Mouse (Mus musculus) kidney, adult 11 months (tissue): ENCODE measurements around the gene Skap1.
"Not testable (repeated sequence)": the region's sequence is repeated elsewhere in the genome, so short reads cannot be mapped to it uniquely, and the experiment has no call there.

Source experiments
- DNase-seq: peaks from one replicate; pipeline ENCODE4 v3.0.0; 2022

The Skap1 gene

GRCm38 (mm10) chr11:96703813-96704212, 239.4 kb downstream of the Skap1 start:
- DNase-seq: no peak

GRCm38 (mm10) chr11:96711268-96711667, 246.9 kb downstream of the Skap1 start:
- peak; percentile 15 for DNase-seq

GRCm38 (mm10) chr11:96711670-96712069, 247.3 kb downstream of the Skap1 start:
- no peak for DNase-seq

GRCm38 (mm10) chr11:96713210-96714005, 249.0 kb downstream of the Skap1 start:
- DNase-seq: no peak

GRCm38 (mm10) chr11:96714011-96714410, 249.6 kb downstream of the Skap1 start:
- no peak for DNase-seq

GRCm38 (mm10) chr11:96715168-96715567, 250.8 kb downstream of the Skap1 start:
- not testable (repeated sequence) for DNase-seq

- DNase-seq: no peak
Observed at GRCm38 (mm10) chr11:96718609-96719008, 254.2 kb downstream of the Skap1 start.

- no peak for DNase-seq
Observed at GRCm38 (mm10) chr11:96725833-96726232, 261.4 kb downstream of the Skap1 start.

- DNase-seq: no peak
Observed at GRCm38 (mm10) chr11:96728577-96728976, 264.2 kb downstream of the Skap1 start.

GRCm38 (mm10) chr11:96729462-96729861, 265.1 kb downstream of the Skap1 start:
- no peak for DNase-seq

- no peak for DNase-seq
Observed at GRCm38 (mm10) chr11:96730327-96730726, 265.9 kb downstream of the Skap1 start.

- peak; percentile 39 for DNase-seq
Observed at GRCm38 (mm10) chr11:96732657-96733056, 268.3 kb downstream of the Skap1 start.

- peak; percentile 43 for DNase-seq
Observed at GRCm38 (mm10) chr11:96735908-96736307, 271.5 kb downstream of the Skap1 start.

- DNase-seq: no peak
Observed at GRCm38 (mm10) chr11:96736361-96736760, 272.0 kb downstream of the Skap1 start.

- no peak for DNase-seq
Observed at GRCm38 (mm10) chr11:96737673-96738471, 273.5 kb downstream of the Skap1 start.

- no peak for DNase-seq
Observed at GRCm38 (mm10) chr11:96740796-96741195, 276.4 kb downstream of the Skap1 start.

GRCm38 (mm10) chr11:96741995-96742394, 277.6 kb downstream of the Skap1 start:
- DNase-seq: no peak

GRCm38 (mm10) chr11:96743000-96743399, 278.6 kb downstream of the Skap1 start:
- DNase-seq: no peak

GRCm38 (mm10) chr11:96743891-96744290, 279.5 kb downstream of the Skap1 start:
- DNase-seq: no peak

GRCm38 (mm10) chr11:96746648-96747047, 282.3 kb downstream of the Skap1 start:
- no peak for DNase-seq

- DNase-seq: no peak
Observed at GRCm38 (mm10) chr11:96747555-96747954, 283.2 kb downstream of the Skap1 start.

- DNase-seq: no peak
Observed at GRCm38 (mm10) chr11:96755298-96755697, 290.9 kb downstream of the Skap1 start.

GRCm38 (mm10) chr11:96757421-96757820, 293.0 kb downstream of the Skap1 start:
- DNase-seq: no peak

- no peak for DNase-seq
Observed at GRCm38 (mm10) chr11:96758402-96758801, 294.0 kb downstream of the Skap1 start.
